Mouse (Mus musculus) ES-CJ7 (cell line): Measurements from ENCODE around the gene Rars2.

Source experiments
- DNase-seq: peaks from one replicate; pipeline ENCODE4 v3.0.0; 2011; ENCODE audit warnings: low read depth, low spot score

The Rars2 gene

GRCm38 (mm10) chr4:34640731-34641130, 26.0 kb downstream of the Rars2 start:
- DNase-seq: no peak

- no peak for DNase-seq
Measured at GRCm38 (mm10) chr4:34644779-34645178, 30.0 kb downstream of the Rars2 start.

GRCm38 (mm10) chr4:34653179-34653578, 38.4 kb downstream of the Rars2 start:
- DNase-seq: no peak

- DNase-seq: no peak
Measured at GRCm38 (mm10) chr4:34656101-34656500, 41.3 kb downstream of the Rars2 start.

- no peak for DNase-seq
Measured at GRCm38 (mm10) chr4:34659012-34659411, 44.3 kb downstream of the Rars2 start.

- no peak for DNase-seq
Measured at GRCm38 (mm10) chr4:34661514-34661913, 46.8 kb downstream of the Rars2 start.

GRCm38 (mm10) chr4:34661927-34662326, 47.2 kb downstream of the Rars2 start:
- DNase-seq: no peak

GRCm38 (mm10) chr4:34667923-34668322, 53.2 kb downstream of the Rars2 start:
- DNase-seq: no peak

- DNase-seq: no peak
Measured at GRCm38 (mm10) chr4:34673721-34674120, 59.0 kb downstream of the Rars2 start.

GRCm38 (mm10) chr4:34680530-34680929, 65.8 kb downstream of the Rars2 start:
- peak; percentile 63 for DNase-seq

- DNase-seq: peak; percentile 86
Measured at GRCm38 (mm10) chr4:34686874-34687567, 72.3 kb downstream of the Rars2 start, which contains the start of gene Slc35a1. TSS of gene Slc35a1 (minus strand) at chr4:34687438.

- DNase-seq: no peak
Measured at GRCm38 (mm10) chr4:34688021-34688420, 73.3 kb downstream of the Rars2 start.

GRCm38 (mm10) chr4:34701528-34701927, 86.8 kb downstream of the Rars2 start:
- DNase-seq: peak; percentile 92

GRCm38 (mm10) chr4:34702231-34702630, 87.5 kb downstream of the Rars2 start:
- peak; percentile 61 for DNase-seq

- DNase-seq: no peak
Measured at GRCm38 (mm10) chr4:34703029-34703428, 88.3 kb downstream of the Rars2 start.

- no peak for DNase-seq
Measured at GRCm38 (mm10) chr4:34707248-34707647, 92.5 kb downstream of the Rars2 start.

- DNase-seq: no peak
Measured at GRCm38 (mm10) chr4:34708127-34708526, 93.4 kb downstream of the Rars2 start.
